In the genomic region with DNA sequence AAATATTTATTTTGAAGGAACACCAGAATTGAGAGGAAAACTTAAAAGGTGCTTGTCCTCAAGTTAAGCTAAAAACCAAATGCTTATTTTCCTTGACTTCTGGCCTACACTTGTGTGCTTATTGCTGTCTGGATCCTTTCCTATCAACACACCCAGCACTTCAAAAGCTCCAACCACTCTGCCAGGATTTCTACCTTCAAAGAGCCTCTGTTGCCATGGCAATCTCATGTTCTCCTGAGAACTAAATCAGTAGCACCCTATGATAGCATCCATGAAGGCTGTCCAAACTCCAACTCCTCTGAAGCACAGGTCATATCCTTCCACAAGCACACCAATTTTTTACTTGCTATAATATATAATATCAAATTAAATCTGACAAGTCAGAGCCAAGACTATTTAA, we compare ENCODE assay signal across 12 mouse cellular contexts. TPM values are rescaled to one million over a fixed set of nuclear protein-coding genes. Genes with fewer than 3 reads are reported as not detected.
A peak's percentile ranks its signal among the peaks of the same experiment; 100 is the strongest.
DNase-seq lines count a peak whose midpoint lies in the region; ATAC-seq and TF ChIP-seq lines count a peak whose summit lies in the region.
"Had no signal": no experiment of that assay in that cellular context is flagged by ENCODE, and none has a peak within 500 bp of the region (broad histone marks: within the 10 kb centered on the region; RNA-seq: fewer than 3 reads in every experiment).

No protein-coding gene starts in this region.

- TF ChIP-seq CTCF in lung, adult 2 months (IDR thresholded peaks at IDR 0.05; ENCODE audit: insufficient read depth, low read length) = no peak

- TF ChIP-seq POLR2A in lung, adult 2 months (IDR thresholded peaks at IDR 0.05; ENCODE audit: borderline replicate concordance, extremely low read depth, low read depth, low read length) = no peak

- H3K9me3 ChIP-seq in embryonic facial prominence, embryonic 14.5 days (ENCODE audit: control insufficient read depth, low read length) = no peaks in the 10 kb centered on the region
- H3K9me3 ChIP-seq: embryonic facial prominence, embryonic 13.5 days; heart, embryonic 13.5 days; liver, embryonic 12.5 days had no signal

- ATAC-seq in frontal cortex, adult (ENCODE audit: low TSS enrichment) = peak; percentile 85
- ATAC-seq in embryonic facial prominence, embryonic 14.5 days (ENCODE audit: low read depth) = no peak
- no peak for ATAC-seq in megakaryocyte-erythroid progenitor cell, adult 5-6 weeks (replicated peaks; ENCODE audit: low FRiP score, low TSS enrichment, poor library complexity, severe bottlenecking)
- ATAC-seq: liver, embryonic 12.5 days had no signal

- H3K4me3 ChIP-seq in lung, adult 2 months (replicated peaks; ENCODE audit: extremely low read depth, low read depth, low read length) = no peak overlapping the region
- H3K4me3 ChIP-seq in embryonic facial prominence, embryonic 14.5 days (ENCODE audit: low read depth, low read length) = no peak overlapping the region
- H3K4me3 ChIP-seq: embryonic facial prominence, embryonic 13.5 days; heart, embryonic 13.5 days; liver, embryonic 12.5 days had no signal

- DNase-seq in frontal cortex, postnatal 25 days (ENCODE audit: low spot score in 2 of 2) = no peak
- peak; percentile 9 for DNase-seq in lung, postnatal 10 days
- no peak for DNase-seq in lung, adult 2 months
- DNase-seq in embryonic facial prominence, embryonic 14.5 days (ENCODE audit: low spot score) = peak; percentile 72
- peak; percentile 44 to 64 for DNase-seq in left cerebral cortex, postnatal 14 days (ENCODE audit: low spot score in 2 of 2)
- no peak for DNase-seq in testis, postnatal 14 days (ENCODE audit: low spot score)
- DNase-seq: kidney, adult 9 months had no signal

- no peak overlapping the region for H3K27ac ChIP-seq in embryonic facial prominence, embryonic 14.5 days (replicated peaks; ENCODE audit: low read depth, low read length)
- H3K27ac ChIP-seq: embryonic facial prominence, embryonic 13.5 days; heart, embryonic 13.5 days; liver, embryonic 12.5 days had no signal

- no peak overlapping the region for H3K9ac ChIP-seq in embryonic facial prominence, embryonic 14.5 days (ENCODE audit: low read depth, low read length)
- H3K9ac ChIP-seq: embryonic facial prominence, embryonic 13.5 days; heart, embryonic 13.5 days; liver, embryonic 12.5 days had no signal

- H3K4me1 ChIP-seq in lung, adult 2 months (ENCODE audit: control insufficient read depth, insufficient read depth, low read length) = peaks cover 17% of the 10 kb centered on the region
- H3K4me1 ChIP-seq in embryonic facial prominence, embryonic 14.5 days (ENCODE audit: control insufficient read depth, insufficient read depth, low read length) = peaks cover 3% of the 10 kb centered on the region; the same call in 1 of the 2 replicates
- H3K4me1 ChIP-seq: embryonic facial prominence, embryonic 13.5 days had no signal

- intact Hi-C loops in left cerebral cortex, postnatal 14 days (cut with DNase I) = no loop called here

- no peak overlapping the region for H3K4me2 ChIP-seq in embryonic facial prominence, embryonic 14.5 days (ENCODE audit: low read depth, low read length)
- H3K4me2 ChIP-seq: embryonic facial prominence, embryonic 13.5 days; heart, embryonic 13.5 days; liver, embryonic 12.5 days had no signal

- H3K36me3 ChIP-seq in embryonic facial prominence, embryonic 14.5 days (ENCODE audit: control insufficient read depth, insufficient read depth, low read length) = no peaks in the 10 kb centered on the region
- H3K36me3 ChIP-seq: embryonic facial prominence, embryonic 13.5 days had no signal

- no peaks in the 10 kb centered on the region for H3K27me3 ChIP-seq in embryonic facial prominence, embryonic 14.5 days (replicated peaks; ENCODE audit: control insufficient read depth, insufficient read depth, low read length)
- H3K27me3 ChIP-seq: embryonic facial prominence, embryonic 13.5 days; heart, embryonic 13.5 days; liver, embryonic 12.5 days had no signal

RNA-seq across cellular contexts. Expression of a gene that starts 27.5 kb away (rescaled TPM):
- 64.5 and 78.1 TPM in 2 replicates for polyA plus RNA-seq in lung, adult 2 months (2012; rRNA removed)
- 106 and 118 TPM in 2 replicates for polyA plus RNA-seq in embryonic facial prominence, embryonic 14.5 days (2014; fragmentation: Nextera tagmentation; extraction: Ambion mirVana)
- 10 to 100 TPM; 40.8 to 48.8 TPM for total RNA-seq in left cerebral cortex, postnatal 14 days (2021)
- total RNA-seq in megakaryocyte-erythroid progenitor cell, adult 5-6 weeks (2014; fragmentation: Nextera tagmentation) = 118 and 133 TPM in 2 replicates
- total RNA-seq in megakaryocyte-erythroid progenitor cell, adult 5-6 weeks (2017) = 47.3 and 57.1 TPM in 2 replicates

Comparison
In these comparisons a context has a peak if more than half of its experiments do, and no peak if none do; other contexts are left out.
1. DNase-seq: peak in lung, postnatal 10 days (single experiment), embryonic facial prominence, embryonic 14.5 days (single experiment) and left cerebral cortex, postnatal 14 days (2 of 2); none in frontal cortex, postnatal 25 days (0 of 2), lung, adult 2 months (single experiment) and testis, postnatal 14 days (single experiment).